Mouse (Mus musculus): ENCODE measurements at regions not wholly inside any gene's neighbourhood (a gene's known extent, or its start where the extent isn't known, plus 50 kb on each side); places are given as distances from the start of the nearest gene placed in this dataset.

DNA sequence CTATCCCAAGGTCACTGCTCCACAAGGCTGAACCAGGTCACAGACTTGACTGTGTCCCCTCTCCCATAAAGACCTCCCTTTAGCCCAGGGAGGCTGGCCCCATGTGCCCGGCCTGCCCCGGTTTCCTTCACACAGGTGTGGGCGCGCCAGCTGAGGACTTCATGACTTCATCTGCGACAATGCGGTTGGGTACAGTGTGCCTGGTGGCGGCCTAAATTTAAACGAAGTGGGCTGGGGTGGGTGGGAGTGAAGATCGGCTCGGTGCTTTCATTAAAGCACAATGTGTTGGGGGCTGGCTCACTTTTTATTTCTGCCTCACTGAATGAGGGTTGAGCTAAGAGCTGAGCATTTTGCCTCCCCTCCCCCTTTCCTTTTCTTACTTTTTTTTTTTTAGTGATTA lies 169.5 kb upstream of the Mrps10 start:
- WGBS: 61% methylated on average over 10 of the region's 10 CpGs
- 0 out of 2 replicates have a peak, but pooled peaks have one; percentile 43 for ATAC-seq
- H3K9ac ChIP-seq (ENCODE audit: low read depth, low read length): no peak overlapping the region

DNA sequence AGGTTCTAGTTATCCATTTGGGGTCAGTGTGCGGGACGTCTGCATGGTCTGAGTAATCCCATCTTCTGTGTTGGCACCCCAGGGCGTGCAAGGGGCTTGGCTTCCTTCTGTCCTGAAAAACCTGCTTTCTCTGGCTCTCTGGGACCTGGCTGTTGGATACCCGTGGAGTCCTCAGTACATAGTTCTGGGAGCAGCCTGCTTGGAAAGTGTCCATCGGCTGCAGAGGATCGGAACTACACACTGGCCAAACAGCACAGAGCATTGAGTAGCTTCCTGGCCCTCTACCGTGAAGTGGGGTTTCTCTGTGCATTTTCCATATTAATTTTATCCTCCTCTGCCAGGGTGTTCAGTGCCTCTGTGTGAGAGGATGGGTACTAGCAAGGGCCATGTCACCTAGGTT lies 170.7 kb upstream of the Mrps10 start:
- Histone ChIP-seq H3K36me3 (ENCODE audit: control insufficient read depth, insufficient read depth, low read length) (no peaks in the 10 kb centered on the region), H3K27ac (ENCODE audit: low read depth, low read length) (no peak overlapping the region), H3K4me3 (ENCODE audit: low read length) (no peak overlapping the region), H3K9me3 (ENCODE audit: control insufficient read depth, low read length) (no peaks in the 10 kb centered on the region), H3K4me1 (ENCODE audit: control insufficient read depth, insufficient read depth, low read depth, low read length) (no peaks in the 10 kb centered on the region; the same call in none of the 2 replicates), H3K9ac (ENCODE audit: low read depth, low read length) (no peak overlapping the region; the same call in 1 of the 2 replicates), H3K4me2 (ENCODE audit: low read length) (no peak overlapping the region), H3K27me3 (replicated peaks; ENCODE audit: control insufficient read depth, insufficient read depth, low read length) (no peaks in the 10 kb centered on the region)
- 71% methylated on average over 7 of the region's 7 CpGs for WGBS
- ATAC-seq: no peak

More for the DNA sequence above, 169.5 kb upstream of the Mrps10 start:
- no peaks in the 10 kb centered on the region for H3K9me3 ChIP-seq (ENCODE audit: control insufficient read depth, low read length)
- H3K27ac ChIP-seq (ENCODE audit: low read depth, low read length): no peak overlapping the region
- H3K36me3 ChIP-seq (ENCODE audit: control insufficient read depth, insufficient read depth, low read length): no peaks in the 10 kb centered on the region
- H3K4me1 ChIP-seq (ENCODE audit: control insufficient read depth, insufficient read depth, low read depth, low read length): no peaks in the 10 kb centered on the region; the same call in none of the 2 replicates
- H3K4me3 ChIP-seq (ENCODE audit: low read length): no peak overlapping the region
- no peaks in the 10 kb centered on the region for H3K27me3 ChIP-seq (replicated peaks; ENCODE audit: control insufficient read depth, insufficient read depth, low read length)
- H3K4me2 ChIP-seq (ENCODE audit: low read length): no peak overlapping the region

DNA sequence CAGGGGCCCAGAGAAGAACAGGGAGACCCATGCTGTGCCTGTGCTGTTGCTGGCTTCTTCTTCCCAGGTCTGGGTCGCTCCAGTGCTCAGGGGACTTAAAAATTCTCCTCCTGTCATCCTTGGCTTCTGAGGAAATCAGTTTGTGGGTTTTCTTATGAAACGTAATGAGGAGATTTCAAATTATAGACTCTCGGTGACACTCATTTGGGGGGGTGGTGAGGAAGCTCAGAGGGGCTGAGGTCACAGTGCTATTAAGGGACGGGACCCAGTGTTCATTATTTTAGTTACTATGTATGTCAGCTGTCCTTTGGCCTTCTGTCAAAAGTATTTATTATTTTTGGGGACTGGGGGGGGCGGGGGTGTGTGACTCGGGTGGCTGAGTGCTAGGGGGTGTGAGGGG lies 171.7 kb upstream of the Mrps10 start:
- Histone ChIP-seq H3K27me3 (replicated peaks; ENCODE audit: control insufficient read depth, insufficient read depth, low read length) (no peaks in the 10 kb centered on the region), H3K4me3 (ENCODE audit: low read length) (no peak overlapping the region), H3K9ac (ENCODE audit: low read depth, low read length) (no peak overlapping the region), H3K4me2 (ENCODE audit: low read length) (no peak overlapping the region), H3K9me3 (ENCODE audit: control insufficient read depth, low read length) (no peaks in the 10 kb centered on the region), H3K4me1 (ENCODE audit: control insufficient read depth, insufficient read depth, low read depth, low read length) (no peaks in the 10 kb centered on the region; the same call in none of the 2 replicates), H3K36me3 (ENCODE audit: control insufficient read depth, insufficient read depth, low read length) (0 out of 2 replicates have a peak, but pooled peaks cover 3% of the 10 kb centered on the region), H3K27ac (ENCODE audit: low read depth, low read length) (no peak overlapping the region)
- whole genome bisulfite sequencing: 55% methylated on average over 6 of the region's 6 CpGs
- ATAC-seq: no peak

DNA sequence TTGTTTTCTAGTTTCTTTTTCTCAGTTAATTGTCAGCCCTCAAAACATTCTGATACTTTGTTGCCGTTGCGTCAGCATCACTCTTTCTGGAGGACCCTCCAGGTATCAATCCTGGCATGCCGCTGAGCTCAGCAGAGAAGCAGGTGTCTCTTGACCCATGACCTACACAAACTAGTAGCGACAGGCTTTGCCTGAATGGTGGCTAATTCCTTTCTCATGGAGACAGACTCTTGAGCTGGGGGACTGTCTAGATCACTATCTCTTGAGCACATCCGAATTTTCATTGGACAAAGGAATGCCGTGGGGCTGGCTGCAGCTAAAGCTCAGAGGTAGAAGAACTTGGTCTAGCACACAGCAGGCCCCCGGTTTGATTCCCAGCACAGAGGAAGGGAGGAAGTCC lies 172.7 kb upstream of the Mrps10 start:
- Histone ChIP-seq H3K27ac (ENCODE audit: low read depth, low read length) (no peak overlapping the region), H3K36me3 (ENCODE audit: control insufficient read depth, insufficient read depth, low read length) (0 out of 2 replicates have a peak, but pooled peaks cover 3% of the 10 kb centered on the region), H3K27me3 (replicated peaks; ENCODE audit: control insufficient read depth, insufficient read depth, low read length) (no peaks in the 10 kb centered on the region), H3K4me3 (ENCODE audit: low read length) (no peak overlapping the region), H3K4me1 (ENCODE audit: control insufficient read depth, insufficient read depth, low read depth, low read length) (no peaks in the 10 kb centered on the region; the same call in none of the 2 replicates), H3K4me2 (ENCODE audit: low read length) (no peak overlapping the region), H3K9me3 (ENCODE audit: control insufficient read depth, low read length) (no peaks in the 10 kb centered on the region), H3K9ac (ENCODE audit: low read depth, low read length) (no peak overlapping the region)
- no peak for ATAC-seq
- 81% methylated on average over 7 of the region's 7 CpGs for WGBS

DNA sequence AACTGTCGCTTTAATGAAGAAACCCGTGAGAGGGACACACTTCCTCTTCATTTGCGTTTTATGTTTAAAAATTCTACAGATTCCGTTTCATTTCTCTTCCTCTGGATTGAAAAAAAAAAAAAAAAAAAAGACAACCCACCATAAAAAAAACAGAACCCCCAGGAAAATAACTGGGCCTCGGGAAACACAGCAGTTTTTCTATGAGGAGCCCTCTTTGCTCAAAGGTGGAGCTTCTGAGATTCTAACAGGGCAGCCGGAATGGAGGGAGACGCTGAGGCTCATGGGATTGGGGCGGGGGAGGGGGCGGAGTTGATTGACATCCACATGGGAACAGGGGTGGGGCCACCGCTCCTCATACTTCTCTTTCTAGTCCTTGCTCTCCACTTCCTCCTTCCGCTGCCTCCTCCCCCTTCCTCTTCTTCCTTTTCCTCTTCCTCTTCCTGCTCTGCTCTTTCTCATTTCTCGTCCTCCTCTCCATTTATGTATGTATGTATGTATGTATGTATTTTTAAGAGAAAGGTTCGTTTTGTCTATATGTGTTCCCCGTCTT lies 174.1 kb upstream of the Mrps10 start:
- 93% methylated on average over 14 of the region's 14 CpGs for WGBS
- Histone ChIP-seq H3K27me3 (replicated peaks; ENCODE audit: control insufficient read depth, insufficient read depth, low read length) (no peaks in the 10 kb centered on the region), H3K9me3 (ENCODE audit: control insufficient read depth, low read length) (no peaks in the 10 kb centered on the region), H3K36me3 (ENCODE audit: control insufficient read depth, insufficient read depth, low read length) (0 out of 2 replicates have a peak, but pooled peaks cover 3% of the 10 kb centered on the region), H3K9ac (ENCODE audit: low read depth, low read length) (no peak overlapping the region), H3K4me1 (ENCODE audit: control insufficient read depth, insufficient read depth, low read depth, low read length) (peaks cover 5% of the 10 kb centered on the region), H3K27ac (ENCODE audit: low read depth, low read length) (no peak overlapping the region), H3K4me2 (ENCODE audit: low read length) (no peak overlapping the region), H3K4me3 (ENCODE audit: low read length) (no peak overlapping the region)
- ATAC-seq: no peak

DNA sequence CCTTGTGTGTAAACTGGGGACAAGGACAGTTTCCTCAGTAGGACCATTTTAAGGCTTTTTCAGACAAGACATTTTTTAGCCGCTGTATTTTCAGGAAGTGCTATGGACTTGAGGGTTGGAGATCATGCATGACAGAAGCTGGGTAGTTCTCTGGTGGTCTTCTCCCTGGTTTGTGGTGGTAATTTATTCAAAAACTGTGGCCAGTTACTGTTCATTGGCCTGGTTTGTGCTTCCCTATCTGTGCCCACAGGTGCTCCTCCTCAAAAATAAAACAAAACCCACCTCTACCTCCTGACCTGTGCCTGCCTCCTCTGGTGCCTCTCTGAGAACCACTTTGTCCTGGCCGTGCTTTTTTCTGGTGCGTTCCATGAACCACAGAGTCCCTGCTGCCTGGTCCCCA lies 177.3 kb upstream of the Mrps10 start:
- 0 out of 2 replicates have a peak, but pooled peaks cover 3% of the 10 kb centered on the region for H3K36me3 ChIP-seq (ENCODE audit: control insufficient read depth, insufficient read depth, low read length)
- H3K4me3 ChIP-seq (ENCODE audit: low read length): no peak overlapping the region
- no peaks in the 10 kb centered on the region for H3K27me3 ChIP-seq (replicated peaks; ENCODE audit: control insufficient read depth, insufficient read depth, low read length)
- WGBS: 93% methylated on average over 3 of the region's 3 CpGs
- ATAC-seq: no peak
- H3K4me1 ChIP-seq (ENCODE audit: control insufficient read depth, insufficient read depth, low read depth, low read length): peaks cover 5% of the 10 kb centered on the region; the same call in 1 of the 2 replicates
- H3K27ac ChIP-seq (ENCODE audit: low read depth, low read length): no peak overlapping the region
- H3K9ac ChIP-seq (ENCODE audit: low read depth, low read length): no peak overlapping the region
- no peak overlapping the region for H3K4me2 ChIP-seq (ENCODE audit: low read length)
- no peaks in the 10 kb centered on the region for H3K9me3 ChIP-seq (ENCODE audit: control insufficient read depth, low read length)

DNA sequence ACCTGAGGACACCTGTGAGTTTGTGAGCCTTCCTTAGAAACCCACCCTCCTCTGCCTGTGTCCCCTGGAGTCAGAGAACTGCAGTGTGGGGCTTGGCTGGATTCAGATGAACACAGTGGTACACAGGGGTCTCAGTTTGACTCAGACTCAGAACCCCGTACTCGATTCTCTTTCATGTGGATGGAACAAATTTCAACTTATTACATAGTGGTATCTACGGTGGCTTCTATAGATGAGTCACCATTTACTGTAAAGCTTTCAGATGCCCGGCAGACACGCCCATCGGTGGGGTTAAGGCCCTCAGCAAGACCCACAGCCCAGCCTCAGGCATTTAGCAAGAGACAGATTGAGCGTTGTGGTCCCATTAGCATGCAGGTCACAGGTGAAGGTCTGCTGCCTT lies 178.9 kb upstream of the Mrps10 start:
- Histone ChIP-seq H3K36me3 (ENCODE audit: control insufficient read depth, insufficient read depth, low read length) (0 out of 2 replicates have a peak, but pooled peaks cover 3% of the 10 kb centered on the region), H3K4me3 (ENCODE audit: low read length) (no peak overlapping the region), H3K4me2 (ENCODE audit: low read length) (no peak overlapping the region), H3K27ac (ENCODE audit: low read depth, low read length) (no peak overlapping the region), H3K4me1 (ENCODE audit: control insufficient read depth, insufficient read depth, low read depth, low read length) (peaks cover 5% of the 10 kb centered on the region; the same call in 1 of the 2 replicates), H3K27me3 (replicated peaks; ENCODE audit: control insufficient read depth, insufficient read depth, low read length) (no peaks in the 10 kb centered on the region), H3K9ac (ENCODE audit: low read depth, low read length) (no peak overlapping the region), H3K9me3 (ENCODE audit: control insufficient read depth, low read length) (no peaks in the 10 kb centered on the region)
- no peak for ATAC-seq
- 84% methylated on average over 7 of the region's 7 CpGs for WGBS

DNA sequence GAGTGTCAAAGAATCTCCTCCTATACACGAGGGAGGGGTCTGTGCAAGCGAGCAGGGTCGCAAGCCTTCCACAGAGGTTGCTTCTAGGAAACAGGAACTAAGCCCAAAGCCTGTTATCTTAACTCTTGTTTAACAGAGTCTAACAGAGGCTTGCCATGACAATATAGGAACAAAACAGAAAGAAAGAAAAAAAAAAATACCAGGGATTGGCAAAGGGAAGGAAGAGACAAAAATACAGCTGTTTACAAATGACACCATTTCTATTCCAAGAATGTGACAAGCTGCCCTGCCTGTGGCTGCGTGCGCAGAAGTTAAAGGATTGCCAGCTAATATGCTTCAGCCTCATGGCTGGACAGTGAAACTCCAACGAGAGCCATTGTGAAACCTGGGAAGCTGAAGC lies 173.8 kb upstream of the Ubr2 start:
- Histone ChIP-seq H3K36me3 (ENCODE audit: control insufficient read depth, insufficient read depth, low read length) (no peaks in the 10 kb centered on the region), H3K4me1 (ENCODE audit: control insufficient read depth, insufficient read depth, low read depth, low read length) (peaks cover 3% of the 10 kb centered on the region; the same call in 1 of the 2 replicates), H3K9ac (ENCODE audit: low read depth, low read length) (no peak overlapping the region), H3K27me3 (replicated peaks; ENCODE audit: control insufficient read depth, insufficient read depth, low read length) (no peaks in the 10 kb centered on the region), H3K4me2 (ENCODE audit: low read length) (no peak overlapping the region), H3K4me3 (ENCODE audit: low read length) (no peak overlapping the region), H3K27ac (ENCODE audit: low read depth, low read length) (no peak overlapping the region), H3K9me3 (ENCODE audit: control insufficient read depth, low read length) (no peaks in the 10 kb centered on the region)
- 79% methylated on average over 6 of the region's 6 CpGs for WGBS
- no peak for ATAC-seq

DNA sequence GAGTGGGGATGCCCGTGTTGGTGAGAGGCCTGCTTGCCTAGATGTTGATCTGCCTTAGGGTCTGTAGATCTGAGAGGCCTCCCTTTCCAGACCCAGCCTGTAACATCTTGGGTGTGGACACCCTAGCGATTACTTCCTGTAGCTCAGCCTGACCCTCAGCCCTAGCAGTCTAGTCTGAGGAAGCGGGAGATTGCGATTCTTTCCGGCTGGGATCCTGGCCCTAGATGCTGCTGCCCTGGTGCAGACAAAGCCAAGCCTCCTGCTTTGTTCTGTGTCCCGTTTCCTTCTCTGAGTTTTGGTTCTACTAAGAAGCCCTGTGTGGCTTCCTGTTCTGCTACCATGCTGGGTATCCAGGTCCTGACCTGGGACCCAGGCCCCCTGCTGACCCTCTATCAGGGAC lies 171.8 kb upstream of the Ubr2 start:
- Histone ChIP-seq H3K4me1 (ENCODE audit: control insufficient read depth, insufficient read depth, low read depth, low read length) (peaks cover 14% of the 10 kb centered on the region), H3K9me3 (ENCODE audit: control insufficient read depth, low read length) (no peaks in the 10 kb centered on the region), H3K27me3 (replicated peaks; ENCODE audit: control insufficient read depth, insufficient read depth, low read length) (no peaks in the 10 kb centered on the region), H3K36me3 (ENCODE audit: control insufficient read depth, insufficient read depth, low read length) (no peaks in the 10 kb centered on the region), H3K9ac (ENCODE audit: low read depth, low read length) (no peak overlapping the region), H3K27ac (ENCODE audit: low read depth, low read length) (no peak overlapping the region), H3K4me2 (ENCODE audit: low read length) (no peak overlapping the region), H3K4me3 (ENCODE audit: low read length) (no peak overlapping the region)
- whole genome bisulfite sequencing: 47% methylated on average over 6 of the region's 6 CpGs
- no peak for ATAC-seq

Measured in hindbrain, embryonic 16.5 days (tissue).